Mouse (Mus musculus) limb, embryonic 11.5 days (tissue): Measurements from ENCODE around the gene 4933424G06Rik. TPM values are rescaled to one million over a fixed set of nuclear protein-coding genes. Genes with fewer than 3 reads are reported as not detected.

Source experiments
- ATAC-seq: fragments of 200-750 bp; cut with Nextera tagmentation; 2 replicates; pipeline ENCODE4 v1.8.0; 2017; ENCODE audit warnings: low read depth; ENCODE audit not compliant: insufficient number of reproducible peaks, low FRiP score, low TSS enrichment
- DNase-seq: peaks from one replicate; pipeline ENCODE4 v3.0.0-alpha.2; 2015; ENCODE audit warnings: low spot score
- H3K27ac ChIP-seq: fragments of 300-500 bp; sonication (generic); replicated peaks from 2 replicates; pipeline ENCODE4 v1.5.1; 2014; ENCODE audit warnings: low read depth, mild to moderate bottlenecking, low read length
- H3K27me3 ChIP-seq: fragments of 300-500 bp; sonication (generic); 2 replicates; pipeline ENCODE4 v1.6.1; 2014; ENCODE audit warnings: mild to moderate bottlenecking, low read length, mixed read lengths; ENCODE audit not compliant: control insufficient read depth, insufficient read depth
- H3K36me3 ChIP-seq: fragments of 300-500 bp; sonication (generic); 2 replicates; pipeline ENCODE4 v1.6.1; 2014; ENCODE audit warnings: mild to moderate bottlenecking, low read length, moderate library complexity, mixed read lengths; ENCODE audit not compliant: control insufficient read depth, insufficient read depth
- H3K4me1 ChIP-seq: fragments of 300-500 bp; sonication (generic); 2 replicates; pipeline ENCODE4 v1.6.1; 2014; ENCODE audit warnings: low read length, mixed read lengths; ENCODE audit not compliant: control insufficient read depth, insufficient read depth
- H3K4me2 ChIP-seq: fragments of 300-500 bp; sonication (generic); 2 replicates; pipeline ENCODE4 v1.6.1; 2014; ENCODE audit warnings: low read depth, mild to moderate bottlenecking, moderate library complexity; ENCODE audit not compliant: severe bottlenecking
- H3K4me3 ChIP-seq: fragments of 300-500 bp; sonication (generic); 2 replicates; pipeline ENCODE4 v1.5.1; 2014; ENCODE audit warnings: low read depth, low read length
- H3K9ac ChIP-seq: fragments of 300-500 bp; sonication (generic); 2 replicates; pipeline ENCODE4 v1.6.1; 2014; ENCODE audit warnings: mild to moderate bottlenecking, low read length
- H3K9me3 ChIP-seq: fragments of 300-500 bp; sonication (generic); 2 replicates; pipeline ENCODE4 v1.6.1; 2016; ENCODE audit warnings: low read length; ENCODE audit not compliant: control insufficient read depth
- WGBS: fragments of 180-500 bp; shearing (Covaris S2); extraction: QIAGEN DNeasy Blood & Tissue Kit; methylation state at CpG from one replicate; pipeline ENCODE4 v1.1.7; 2014; 5-methylcytosine and 5-hydroxymethylcytosine counted together
- polyA plus RNA-seq: library from polyadenylated mRNA; unstranded; fragments of >200 nt; fragmentation: Nextera tagmentation; extraction: Ambion mirVana; gene quantifications from 2 replicates; pipeline ENCODE4 v1.2.1, GENCODE M21; 2014

4933424G06Rik gene
- polyA plus RNA-seq, 1 experiment from 2014 or later: 0.31 TPM

DNA sequence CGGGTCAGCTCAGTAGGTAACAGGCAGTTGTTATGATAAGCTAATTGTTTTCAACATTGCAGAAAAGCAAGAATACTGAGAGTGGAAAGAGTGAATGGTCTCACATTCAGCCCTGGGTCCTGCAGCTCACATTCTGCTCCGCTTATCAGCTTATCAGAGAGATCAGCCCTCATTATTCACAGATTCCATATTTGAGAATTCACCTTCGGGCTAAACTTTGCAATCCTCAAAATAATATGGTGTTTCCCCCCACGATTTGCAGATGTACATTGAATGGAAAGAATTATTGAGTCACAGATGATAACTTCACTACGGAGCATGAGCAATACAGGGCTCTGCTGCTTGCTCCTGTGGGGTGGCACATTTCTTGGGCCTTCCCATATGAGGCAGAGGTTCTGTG lies 58.8 kb downstream of the 4933424G06Rik start:
- no peak for ATAC-seq
- H3K9ac ChIP-seq: no peak overlapping the region

DNA sequence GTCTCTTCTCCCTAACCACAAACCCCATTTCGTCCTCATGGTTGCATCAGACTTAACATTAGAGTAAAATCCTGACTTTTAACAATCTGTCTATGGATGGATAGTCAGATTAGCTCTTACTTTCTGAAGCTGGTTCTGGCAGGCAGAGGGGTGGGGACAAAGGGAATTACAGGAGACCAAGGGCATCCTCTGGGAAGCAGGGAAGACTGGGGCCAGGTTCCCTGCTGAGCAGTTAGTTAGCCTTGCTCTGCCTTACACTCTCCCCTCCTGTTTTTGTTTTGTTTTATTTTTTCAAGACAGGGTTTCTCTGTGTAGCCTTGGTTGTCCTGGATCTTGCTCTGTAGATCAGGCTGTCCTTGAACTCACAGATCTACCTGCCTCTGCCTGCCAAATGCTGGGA lies 60.0 kb downstream of the 4933424G06Rik start:
- no peak overlapping the region for H3K4me2 ChIP-seq
- H3K27ac ChIP-seq: no peak overlapping the region
- no peaks in the 10 kb centered on the region for H3K36me3 ChIP-seq
- H3K9ac ChIP-seq: no peak overlapping the region
- no peaks in the 10 kb centered on the region for H3K9me3 ChIP-seq
- 0 out of 2 replicates have a peak, but pooled peaks cover 2% of the 10 kb centered on the region for H3K4me1 ChIP-seq
- no peak for ATAC-seq
- H3K4me3 ChIP-seq: no peak overlapping the region
- 90% methylated on average over 1 of the region's 1 CpGs for WGBS
- no peak for DNase-seq
- H3K27me3 ChIP-seq: peaks cover 11% of the 10 kb centered on the region

More for the DNA sequence above, 58.8 kb downstream of the 4933424G06Rik start:
- Histone ChIP-seq H3K4me2 (no peak overlapping the region), H3K4me3 (no peak overlapping the region), H3K36me3 (no peaks in the 10 kb centered on the region), H3K4me1 (0 out of 2 replicates have a peak, but pooled peaks cover 2% of the 10 kb centered on the region), H3K27ac (no peak overlapping the region), H3K9me3 (no peaks in the 10 kb centered on the region), H3K27me3 (peaks cover 11% of the 10 kb centered on the region)
- 86% methylated on average over 5 of the region's 5 CpGs for WGBS
- no peak for DNase-seq

DNA sequence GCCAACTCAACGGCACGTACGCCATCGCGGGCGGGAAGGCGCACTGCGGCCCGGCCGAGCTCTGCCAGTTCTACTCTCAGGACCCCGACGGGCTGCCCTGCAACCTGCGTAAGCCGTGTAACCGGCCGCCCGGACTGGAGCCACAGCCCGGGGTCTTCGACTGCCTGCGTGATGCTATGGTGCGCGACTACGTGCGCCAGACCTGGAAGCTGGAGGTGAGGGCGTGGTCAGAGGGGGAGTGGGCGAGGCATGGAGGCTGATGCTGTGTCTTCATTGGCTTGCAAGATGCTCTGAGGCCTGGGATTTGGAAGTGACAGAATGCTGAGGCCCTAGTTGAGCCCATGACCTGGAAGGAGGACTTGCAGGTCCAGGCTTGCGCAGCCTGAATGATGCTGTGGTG lies 61.0 kb downstream of the 4933424G06Rik start:
- Histone ChIP-seq H3K27ac (no peak overlapping the region), H3K4me2 (peak overlapping the region; percentile 47), H3K4me1 (0 out of 2 replicates have a peak, but pooled peaks cover 2% of the 10 kb centered on the region), H3K9me3 (no peaks in the 10 kb centered on the region), H3K27me3 (peaks cover 11% of the 10 kb centered on the region), H3K9ac (peak overlapping the region; percentile 30; the same call in 1 of the 2 replicates), H3K36me3 (no peaks in the 10 kb centered on the region), H3K4me3 (peak overlapping the region; percentile 27)
- WGBS: 17% methylated on average over 27 of the region's 27 CpGs
- no peak for ATAC-seq
- peak; percentile 45 for DNase-seq

DNA sequence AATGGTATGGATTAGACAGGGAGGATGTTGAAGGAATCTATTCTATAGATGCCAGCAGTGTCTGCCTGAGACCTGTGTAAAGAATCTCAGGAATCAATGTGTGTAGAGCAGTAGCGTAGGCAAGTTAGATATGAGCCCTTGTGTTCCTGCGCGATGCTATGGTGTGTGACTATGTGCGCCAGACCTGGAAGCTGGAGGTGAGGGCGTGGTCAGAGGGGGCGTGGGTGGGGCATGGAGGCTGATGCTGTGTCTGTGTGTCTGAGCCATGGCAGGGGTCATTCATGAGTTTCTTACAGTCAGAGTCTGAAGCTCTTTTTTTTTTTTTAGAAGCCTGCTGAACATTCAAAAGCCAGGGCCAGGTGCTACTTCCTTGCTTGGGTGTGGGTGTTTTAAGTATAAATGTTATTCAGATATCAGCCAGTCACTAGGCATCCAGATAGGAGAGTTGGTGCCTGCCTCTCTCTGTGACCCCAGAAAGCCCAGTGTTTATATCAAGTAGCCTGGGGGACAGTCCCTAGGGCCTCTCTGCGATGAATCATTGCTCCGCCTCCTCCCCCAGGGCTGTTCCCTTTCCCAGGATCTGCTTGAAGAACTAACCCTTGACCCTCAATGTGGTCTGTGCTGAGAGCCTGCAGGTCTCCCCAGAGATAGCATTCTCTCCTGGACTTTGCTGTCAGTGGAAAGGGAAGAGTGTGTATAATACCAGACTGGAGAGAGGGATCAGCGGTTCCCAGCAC lies 62.4 kb downstream of the 4933424G06Rik start:
- 87% methylated on average over 9 of the region's 9 CpGs for WGBS
- no peak overlapping the region for H3K27ac ChIP-seq
- H3K4me2 ChIP-seq: no peak overlapping the region
- H3K4me1 ChIP-seq: 0 out of 2 replicates have a peak, but pooled peaks cover 2% of the 10 kb centered on the region
- H3K36me3 ChIP-seq: no peaks in the 10 kb centered on the region
- H3K9me3 ChIP-seq: no peaks in the 10 kb centered on the region
- DNase-seq (no peak), ATAC-seq (no peak)
- H3K4me3 ChIP-seq: no peak overlapping the region
- no peak overlapping the region for H3K9ac ChIP-seq
- peaks cover 11% of the 10 kb centered on the region for H3K27me3 ChIP-seq

DNA sequence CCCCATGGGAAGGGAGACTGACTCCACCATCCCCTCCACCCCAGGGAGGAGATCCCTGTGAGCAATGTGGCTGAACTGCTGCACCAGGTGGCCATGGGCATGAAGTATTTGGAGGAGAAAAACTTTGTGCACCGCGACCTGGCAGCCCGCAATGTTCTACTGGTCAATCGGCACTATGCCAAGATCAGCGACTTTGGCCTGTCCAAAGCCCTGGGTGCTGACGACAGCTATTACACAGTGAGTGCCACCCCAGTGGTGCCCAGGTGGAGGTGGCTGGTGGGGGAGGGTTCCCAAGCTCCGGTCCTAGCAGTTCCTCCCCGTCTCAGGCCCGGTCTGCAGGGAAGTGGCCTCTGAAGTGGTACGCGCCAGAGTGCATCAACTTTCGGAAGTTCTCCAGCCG lies 70.8 kb downstream of the 4933424G06Rik start:
- no peak for DNase-seq
- 94% methylated on average over 13 of the region's 13 CpGs for WGBS
- ATAC-seq: no peak
- Histone ChIP-seq H3K36me3 (no peaks in the 10 kb centered on the region), H3K27me3 (no peaks in the 10 kb centered on the region), H3K4me3 (no peak overlapping the region), H3K9me3 (no peaks in the 10 kb centered on the region), H3K4me2 (no peak overlapping the region), H3K9ac (no peak overlapping the region), H3K27ac (no peak overlapping the region), H3K4me1 (no peaks in the 10 kb centered on the region)

DNA sequence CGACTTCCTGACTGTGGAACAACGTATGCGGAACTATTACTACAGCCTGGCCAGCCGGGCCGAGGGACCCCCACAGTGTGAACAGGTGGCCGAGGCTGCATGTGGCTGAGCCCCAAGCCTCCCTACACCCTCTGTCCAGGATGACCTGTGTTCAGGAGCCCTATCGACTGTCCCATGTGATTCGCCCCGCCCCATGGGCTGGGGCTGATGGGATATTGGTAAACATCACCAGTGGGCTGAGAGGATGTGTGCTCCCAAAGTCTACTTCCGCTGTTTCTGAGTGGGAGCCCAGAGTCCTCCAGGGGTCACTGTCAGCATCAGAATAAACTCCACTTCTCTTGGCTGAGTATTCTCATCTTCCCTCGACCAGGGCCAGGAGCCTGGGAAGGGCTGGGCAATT lies 72.5 kb downstream of the 4933424G06Rik start:
- Histone ChIP-seq H3K4me3 (no peak overlapping the region), H3K36me3 (no peaks in the 10 kb centered on the region), H3K9me3 (no peaks in the 10 kb centered on the region), H3K4me1 (no peaks in the 10 kb centered on the region), H3K27ac (no peak overlapping the region), H3K9ac (no peak overlapping the region), H3K27me3 (no peaks in the 10 kb centered on the region), H3K4me2 (no peak overlapping the region)
- DNase-seq (no peak), ATAC-seq (no peak)
- whole genome bisulfite sequencing: 84% methylated on average over 11 of the region's 11 CpGs

DNA sequence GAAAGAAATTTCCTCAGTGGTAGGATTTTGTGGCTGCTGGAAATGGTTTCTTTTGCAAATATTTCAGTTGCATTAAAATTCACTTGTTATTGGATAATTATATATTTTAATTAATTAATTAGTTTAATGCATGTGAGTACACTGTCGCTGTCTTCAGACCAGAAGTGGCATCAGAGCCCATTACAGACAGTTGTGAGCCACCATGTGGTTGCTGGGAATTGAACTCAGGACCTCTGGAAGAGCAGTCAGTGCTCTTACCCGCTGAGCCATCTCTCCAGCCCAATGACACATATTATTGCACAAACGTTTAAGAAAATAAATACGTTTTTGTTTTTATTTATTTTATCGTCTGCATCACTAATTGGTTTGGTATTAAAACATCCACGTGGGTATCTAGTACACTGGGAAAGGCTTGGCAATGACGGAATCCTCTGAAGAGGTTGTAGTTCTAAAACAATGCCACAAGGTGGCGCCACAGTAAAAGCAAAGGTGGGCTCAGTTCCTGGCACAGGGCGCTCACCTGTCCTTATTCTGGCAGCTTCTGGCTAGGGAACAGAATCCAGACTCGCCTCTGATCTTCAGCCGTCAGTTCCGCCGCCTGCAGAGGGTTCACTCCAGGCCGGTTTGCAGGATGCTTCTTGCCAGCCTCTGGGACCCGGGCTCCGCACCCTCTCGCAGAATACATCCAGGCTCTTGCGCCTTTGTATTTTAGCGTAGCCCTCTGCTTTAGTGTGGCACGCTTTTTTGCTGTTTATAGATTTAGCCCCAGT lies 74.6 kb downstream of the 4933424G06Rik start:
- peak; percentile 76 for ATAC-seq
- H3K27ac ChIP-seq: no peak overlapping the region
- no peaks in the 10 kb centered on the region for H3K27me3 ChIP-seq
- H3K4me1 ChIP-seq: no peaks in the 10 kb centered on the region
- no peak overlapping the region for H3K9ac ChIP-seq
- H3K9me3 ChIP-seq: no peaks in the 10 kb centered on the region
- 5% methylated on average over 20 of the region's 20 CpGs for WGBS
- H3K4me2 ChIP-seq: peak overlapping the region; percentile 79
- peak overlapping the region; percentile 28 for H3K4me3 ChIP-seq
- DNase-seq: peak; percentile 89
- H3K36me3 ChIP-seq: no peaks in the 10 kb centered on the region

DNA sequence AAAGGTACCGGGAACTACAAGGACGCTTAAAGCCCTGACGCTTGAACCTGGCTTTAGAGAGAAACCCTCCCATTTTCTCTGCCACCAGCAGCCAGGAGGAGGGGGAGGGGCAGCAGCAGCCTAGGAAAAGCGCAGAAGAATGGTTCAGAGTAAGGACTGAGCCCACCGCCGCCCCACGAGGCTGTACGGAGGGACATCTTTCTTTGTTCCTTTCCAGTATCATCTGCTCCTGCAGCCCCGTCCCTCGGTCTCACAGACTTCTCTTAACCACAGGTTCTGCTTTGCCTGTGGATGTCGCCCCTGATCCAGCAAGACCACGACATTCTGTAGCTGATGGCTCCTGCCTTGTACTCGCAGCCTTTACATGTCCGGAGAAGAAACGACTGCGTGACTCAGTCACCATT lies 75.3 kb downstream of the 4933424G06Rik start:
- ATAC-seq (peak; percentile 11; the same call in 1 of the 2 replicates), DNase-seq (peak; percentile 69)
- H3K27me3 ChIP-seq: no peaks in the 10 kb centered on the region
- H3K4me2 ChIP-seq: peak overlapping the region; percentile 79
- H3K4me3 ChIP-seq: peak overlapping the region; percentile 28
- H3K4me1 ChIP-seq: no peaks in the 10 kb centered on the region
- H3K9ac ChIP-seq: 0 out of 2 replicates have a peak overlapping the region, but pooled peaks have one; percentile 30
- no peaks in the 10 kb centered on the region for H3K36me3 ChIP-seq
- 3% methylated on average over 16 of the region's 16 CpGs for WGBS
- no peaks in the 10 kb centered on the region for H3K9me3 ChIP-seq
- H3K27ac ChIP-seq: no peak overlapping the region
